Mouse (Mus musculus) forebrain, embryonic 14.5 days (tissue): ENCODE measurements around the gene BC049762. TPM values are rescaled to one million over a fixed set of nuclear protein-coding genes. Genes with fewer than 3 reads are reported as not detected.

Experiments
- ATAC-seq: fragments of 200-750 bp; cut with Nextera tagmentation; 2 replicates; pipeline ENCODE4 v1.8.0; 2017; ENCODE audit warnings: mild to moderate bottlenecking, moderate library complexity
- DNase-seq: peaks from one replicate; pipeline ENCODE4 v3.0.0-alpha.2; 2015; ENCODE audit warnings: low spot score
- H3K27ac ChIP-seq: fragments of 300-500 bp; sonication (generic); 2 replicates; pipeline ENCODE4 v1.5.1; 2014; ENCODE audit warnings: low read depth, mild to moderate bottlenecking, control low read depth, low read length, moderate library complexity
- H3K27me3 ChIP-seq: fragments of 300-500 bp; sonication (generic); replicated peaks from 2 replicates; pipeline ENCODE4 v1.6.1; 2014; ENCODE audit warnings: low read length, control low read depth, mixed read lengths; ENCODE audit not compliant: control insufficient read depth, insufficient read depth
- H3K36me3 ChIP-seq: fragments of 300-500 bp; sonication (generic); 2 replicates; pipeline ENCODE4 v1.6.1; 2014; ENCODE audit warnings: low read length, control low read depth; ENCODE audit not compliant: control insufficient read depth, insufficient read depth
- H3K4me1 ChIP-seq: fragments of 300-500 bp; sonication (generic); 2 replicates; pipeline ENCODE4 v1.6.1; 2014; ENCODE audit warnings: antibody characterized with exemption, low read length, control low read depth; ENCODE audit not compliant: control insufficient read depth, insufficient read depth
- H3K4me2 ChIP-seq: fragments of 300-500 bp; sonication (generic); 2 replicates; pipeline ENCODE4 v1.6.1; 2014; ENCODE audit warnings: mild to moderate bottlenecking, control low read depth, low read length
- H3K4me3 ChIP-seq: fragments of 300-500 bp; sonication (generic); 2 replicates; pipeline ENCODE4 v1.5.1; 2014; ENCODE audit warnings: low read depth, low read length, control low read depth
- H3K9ac ChIP-seq: fragments of 300-500 bp; sonication (generic); 2 replicates; pipeline ENCODE4 v1.6.1; 2014; ENCODE audit warnings: mild to moderate bottlenecking, low read length, control low read depth, moderate library complexity
- H3K9me3 ChIP-seq: fragments of 300-500 bp; sonication (generic); replicated peaks from 2 replicates; pipeline ENCODE4 v1.6.1; 2016; ENCODE audit warnings: low read length, control low read depth, mixed read lengths; ENCODE audit not compliant: control insufficient read depth
- WGBS: fragments of 180-500 bp; shearing (Covaris S2); extraction: QIAGEN DNeasy Blood & Tissue Kit; methylation state at CpG from one replicate; pipeline ENCODE4 v1.1.7; 2014; 5-methylcytosine and 5-hydroxymethylcytosine counted together
- polyA plus RNA-seq: library from polyadenylated mRNA; unstranded; fragments of >200 nt; fragmentation: Nextera tagmentation; extraction: Ambion mirVana; gene quantifications from 2 replicates; pipeline ENCODE4 v1.2.1, GENCODE M21; 2014

BC049762 gene
- polyA plus RNA-seq, 1 experiment from 2014 or later, result 0.24 TPM

DNA sequence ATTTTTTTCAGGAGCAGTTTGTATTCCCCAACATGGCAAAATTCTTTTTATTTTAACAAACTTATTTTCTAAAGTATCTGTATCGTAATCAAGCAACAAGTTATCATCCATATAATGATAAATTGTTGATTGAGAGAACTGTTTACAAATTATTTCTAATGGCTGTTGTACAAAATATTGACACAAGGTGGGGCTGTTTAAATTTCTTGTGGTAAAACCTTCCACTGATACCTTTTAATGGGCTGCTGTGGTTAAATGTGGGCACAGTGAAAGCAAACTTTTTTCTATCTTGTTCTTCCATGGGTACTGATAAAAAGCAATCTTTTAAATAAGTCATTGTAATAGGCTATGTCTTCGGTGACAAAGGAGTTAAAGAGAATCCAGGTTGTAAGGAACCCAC, 19.9 kb downstream of the BC049762 start:
- no peak overlapping the region for H3K27ac ChIP-seq

DNA sequence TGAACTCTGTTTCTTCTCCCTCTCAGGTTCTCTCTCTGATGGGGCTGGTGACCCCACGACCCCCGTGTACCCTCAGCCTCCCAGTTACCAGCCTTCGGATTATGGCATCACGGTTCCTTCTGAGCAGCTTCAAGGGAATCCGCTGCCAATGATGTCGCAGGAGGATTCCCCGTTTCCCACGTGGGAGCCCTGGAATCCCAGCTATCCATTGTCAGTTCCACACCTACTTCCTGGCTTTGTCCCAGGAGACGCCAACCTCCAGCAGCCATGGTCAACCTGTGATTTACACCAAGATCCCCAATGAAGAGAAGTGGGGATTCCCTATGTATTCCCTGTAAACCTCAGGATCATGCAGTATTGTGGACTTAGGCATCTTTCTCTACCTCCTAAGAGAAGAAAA, 28.2 kb downstream of the BC049762 start:
- Histone ChIP-seq H3K4me3 (no peak overlapping the region), H3K9ac (no peak overlapping the region), H3K4me2 (no peak overlapping the region), H3K27me3 (no peaks in the 10 kb centered on the region), H3K4me1 (no peaks in the 10 kb centered on the region), H3K27ac (no peak overlapping the region), H3K36me3 (no peaks in the 10 kb centered on the region), H3K9me3 (no peaks in the 10 kb centered on the region)
- no peak for ATAC-seq
- DNase-seq, result no peak
- 87% methylated on average over 9 of the region's 9 CpGs for WGBS

More for the DNA sequence above, 19.9 kb downstream of the BC049762 start:
- H3K4me2 ChIP-seq, result no peak overlapping the region
- 87% methylated on average over 2 of the region's 2 CpGs for WGBS
- no peaks in the 10 kb centered on the region for H3K9me3 ChIP-seq
- no peak overlapping the region for H3K4me3 ChIP-seq
- H3K27me3 ChIP-seq, result no peaks in the 10 kb centered on the region
- H3K9ac ChIP-seq, result no peak overlapping the region
- ATAC-seq, result no peak
- H3K4me1 ChIP-seq, result no peaks in the 10 kb centered on the region
- no peak for DNase-seq
- H3K36me3 ChIP-seq, result no peaks in the 10 kb centered on the region

DNA sequence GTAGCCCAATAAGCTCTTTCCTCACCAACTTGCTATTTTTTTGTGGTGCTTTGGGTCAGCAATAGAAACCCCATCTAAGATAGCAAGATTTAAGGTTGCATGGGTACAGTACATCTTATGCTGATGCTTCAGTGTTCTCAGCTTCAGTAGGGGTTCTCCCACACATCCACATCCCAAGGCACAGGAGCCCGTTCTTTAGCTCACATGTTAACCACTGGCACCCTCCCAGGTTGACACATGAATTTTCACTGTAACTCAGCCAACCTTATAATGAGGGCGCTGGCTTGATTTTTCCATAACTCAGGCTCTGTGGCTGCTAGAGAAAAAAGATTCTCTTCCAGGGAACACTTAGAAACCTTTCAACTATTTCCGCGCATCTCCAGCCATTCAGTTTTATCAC, 35.7 kb downstream of the BC049762 start:
- Histone ChIP-seq H3K9me3 (no peaks in the 10 kb centered on the region), H3K27ac (no peak overlapping the region), H3K9ac (no peak overlapping the region), H3K36me3 (no peaks in the 10 kb centered on the region), H3K4me1 (no peaks in the 10 kb centered on the region), H3K4me3 (no peak overlapping the region), H3K4me2 (no peak overlapping the region), H3K27me3 (no peaks in the 10 kb centered on the region)
- DNase-seq, result peak; percentile 14
- ATAC-seq, result no peak
- WGBS, result 86% methylated on average over 4 of the region's 4 CpGs

DNA sequence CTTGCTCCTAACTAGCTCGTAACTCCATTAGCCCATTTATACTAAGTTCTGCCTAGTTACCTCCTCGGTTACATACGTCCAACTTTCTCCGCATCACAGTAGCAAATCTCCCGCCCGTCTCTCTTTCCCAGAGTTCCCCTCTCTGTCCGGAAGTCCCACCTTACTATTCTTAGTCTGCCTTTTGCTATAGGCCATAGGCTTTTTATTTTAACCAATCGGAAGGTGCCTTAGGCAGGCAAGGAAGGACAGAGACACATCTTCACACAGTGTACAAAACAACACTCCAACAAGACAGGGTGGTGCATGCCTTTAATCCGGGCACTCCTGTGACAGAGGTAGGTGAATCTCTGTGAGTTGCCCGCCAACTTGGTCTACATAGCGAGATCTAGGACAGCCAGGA, 42.5 kb downstream of the BC049762 start, which contains the start of gene Gm12569:
Gene Gm12569, plus strand, starts transcription at position 166 of the 400 bp plus-strand sequence.
- no peaks in the 10 kb centered on the region for H3K9me3 ChIP-seq
- H3K36me3 ChIP-seq, result no peaks in the 10 kb centered on the region
- 94% methylated on average over 11 of the region's 11 CpGs for WGBS
- ATAC-seq (no peak), DNase-seq (no peak)
- no peak within 1 kb of the TSS for H3K27ac ChIP-seq
- H3K9ac ChIP-seq, result no peak within 1 kb of the TSS
- H3K27me3 ChIP-seq, result no peaks in the 10 kb centered on the region
- H3K4me2 ChIP-seq, result no peak within 1 kb of the TSS
- H3K4me3 ChIP-seq, result no peak within 1 kb of the TSS
- no peaks in the 10 kb centered on the region for H3K4me1 ChIP-seq

DNA sequence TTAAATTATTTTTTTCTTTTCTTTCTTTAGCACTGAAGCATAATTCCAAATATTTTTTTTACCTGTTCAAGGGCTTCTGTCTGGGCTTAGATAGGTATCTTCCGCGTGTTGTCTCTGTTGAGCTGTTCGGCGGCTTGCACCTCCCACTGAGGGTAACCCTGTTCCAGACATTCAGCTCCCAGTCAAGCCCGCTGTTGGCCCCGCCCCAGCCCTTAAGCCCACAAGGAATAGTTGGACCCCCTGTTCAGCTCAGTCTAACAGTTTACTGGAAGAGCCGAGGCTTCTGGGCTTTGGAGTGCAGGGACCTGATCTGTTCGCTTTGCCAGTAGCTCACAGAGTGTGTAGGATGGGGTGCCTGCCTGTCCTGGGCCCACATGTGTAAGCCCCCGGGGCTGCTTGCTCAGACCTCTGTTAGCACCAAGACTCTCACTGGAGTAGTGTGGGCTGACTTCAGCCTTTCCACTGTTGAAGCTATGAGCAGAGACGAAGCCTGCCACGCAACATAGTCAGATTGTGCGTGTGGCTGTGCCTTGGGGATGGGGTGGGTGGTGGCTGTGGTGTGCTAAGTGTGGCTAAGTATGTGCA, 43.4 kb downstream of the BC049762 start:
- Histone ChIP-seq H3K9ac (no peak overlapping the region), H3K9me3 (no peaks in the 10 kb centered on the region), H3K27me3 (no peaks in the 10 kb centered on the region), H3K4me3 (no peak overlapping the region), H3K4me1 (no peaks in the 10 kb centered on the region), H3K36me3 (no peaks in the 10 kb centered on the region), H3K4me2 (no peak overlapping the region), H3K27ac (no peak overlapping the region)
- WGBS, result 80% methylated on average over 12 of the region's 12 CpGs
- ATAC-seq (no peak), DNase-seq (no peak)

DNA sequence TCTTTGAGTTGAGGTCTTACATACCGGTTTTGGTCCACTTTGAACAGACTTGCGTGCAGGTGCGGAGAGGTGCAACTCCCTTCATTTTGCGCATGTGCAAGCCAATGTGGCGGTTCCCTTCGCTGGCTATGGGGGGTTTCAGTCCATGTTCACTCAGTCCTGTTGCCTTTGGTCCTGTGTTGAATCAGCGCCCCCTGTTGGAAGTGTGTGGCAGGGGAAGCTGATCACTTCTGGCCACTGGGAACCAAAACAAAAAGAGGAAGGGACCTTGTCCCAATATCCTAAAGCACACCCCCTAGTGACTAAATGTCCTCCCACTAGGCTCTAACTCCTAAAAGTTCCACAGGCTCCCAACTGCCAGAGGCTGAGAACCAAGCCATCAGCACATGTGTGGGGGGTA, 48.8 kb downstream of the BC049762 start:
- H3K36me3 ChIP-seq, result no peaks in the 10 kb centered on the region
- no peaks in the 10 kb centered on the region for H3K4me1 ChIP-seq
- DNase-seq (no peak), ATAC-seq (no peak)
- no peaks in the 10 kb centered on the region for H3K27me3 ChIP-seq
- WGBS, result 86% methylated on average over 7 of the region's 7 CpGs
- no peaks in the 10 kb centered on the region for H3K9me3 ChIP-seq
- no peak overlapping the region for H3K9ac ChIP-seq
- no peak overlapping the region for H3K27ac ChIP-seq
- H3K4me3 ChIP-seq, result no peak overlapping the region
- no peak overlapping the region for H3K4me2 ChIP-seq

DNA sequence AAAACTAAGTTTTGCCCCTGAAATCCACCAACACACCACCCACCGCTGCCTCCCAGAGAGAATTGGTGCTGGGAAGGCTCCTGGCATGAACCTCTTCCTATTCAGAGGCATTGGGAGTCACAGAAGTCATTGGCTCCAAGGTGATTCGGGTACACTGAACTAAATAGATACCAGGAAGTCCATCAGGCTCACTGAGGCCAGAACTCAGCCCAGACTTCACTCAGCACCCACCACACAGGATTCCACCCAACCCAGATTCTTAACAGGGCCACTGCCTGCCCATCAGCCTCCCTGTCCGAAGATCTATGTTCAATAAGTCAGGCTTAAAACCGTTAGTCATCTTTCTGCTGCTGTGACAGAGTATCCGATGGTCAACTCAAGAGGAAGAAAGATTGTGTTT, 51.4 kb downstream of the BC049762 start:
- 91% methylated on average over 5 of the region's 5 CpGs for WGBS
- no peak overlapping the region for H3K4me3 ChIP-seq
- H3K36me3 ChIP-seq, result no peaks in the 10 kb centered on the region

DNA sequence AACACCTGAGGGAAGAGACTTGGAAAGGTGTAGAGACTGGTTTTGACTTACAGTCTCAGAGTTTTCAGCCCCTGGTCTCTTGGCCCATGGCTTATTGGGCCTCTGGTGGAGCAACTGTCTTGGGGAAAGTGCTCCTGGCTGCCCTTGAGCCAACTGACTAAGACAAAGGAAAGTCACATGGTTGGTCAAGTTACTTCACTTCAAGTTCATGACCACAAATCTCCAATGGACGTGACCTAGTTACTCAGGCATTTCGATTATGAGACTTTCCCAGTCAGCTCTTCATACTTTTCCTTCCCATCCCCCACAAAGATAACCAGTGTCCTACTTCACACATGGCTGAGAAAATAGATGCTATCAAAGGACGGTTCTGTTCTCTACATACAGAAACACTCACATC, 55.1 kb downstream of the BC049762 start:
- WGBS, result 87% methylated on average over 3 of the region's 3 CpGs
- H3K27me3 ChIP-seq, result no peaks in the 10 kb centered on the region
- DNase-seq, result no peak
- H3K4me3 ChIP-seq, result no peak overlapping the region
- no peak for ATAC-seq
- no peaks in the 10 kb centered on the region for H3K4me1 ChIP-seq
- H3K9me3 ChIP-seq, result no peaks in the 10 kb centered on the region
- no peak overlapping the region for H3K27ac ChIP-seq
- H3K9ac ChIP-seq, result no peak overlapping the region
- no peaks in the 10 kb centered on the region for H3K36me3 ChIP-seq
- no peak overlapping the region for H3K4me2 ChIP-seq

More for the DNA sequence above, 51.4 kb downstream of the BC049762 start:
- Histone ChIP-seq H3K9me3 (no peaks in the 10 kb centered on the region), H3K27me3 (no peaks in the 10 kb centered on the region), H3K9ac (no peak overlapping the region), H3K4me1 (no peaks in the 10 kb centered on the region), H3K27ac (no peak overlapping the region), H3K4me2 (no peak overlapping the region)
- DNase-seq (no peak), ATAC-seq (no peak)
